Mouse (Mus musculus): ENCODE measurements around the gene Adora2b.

Gene Adora2b

DNA sequence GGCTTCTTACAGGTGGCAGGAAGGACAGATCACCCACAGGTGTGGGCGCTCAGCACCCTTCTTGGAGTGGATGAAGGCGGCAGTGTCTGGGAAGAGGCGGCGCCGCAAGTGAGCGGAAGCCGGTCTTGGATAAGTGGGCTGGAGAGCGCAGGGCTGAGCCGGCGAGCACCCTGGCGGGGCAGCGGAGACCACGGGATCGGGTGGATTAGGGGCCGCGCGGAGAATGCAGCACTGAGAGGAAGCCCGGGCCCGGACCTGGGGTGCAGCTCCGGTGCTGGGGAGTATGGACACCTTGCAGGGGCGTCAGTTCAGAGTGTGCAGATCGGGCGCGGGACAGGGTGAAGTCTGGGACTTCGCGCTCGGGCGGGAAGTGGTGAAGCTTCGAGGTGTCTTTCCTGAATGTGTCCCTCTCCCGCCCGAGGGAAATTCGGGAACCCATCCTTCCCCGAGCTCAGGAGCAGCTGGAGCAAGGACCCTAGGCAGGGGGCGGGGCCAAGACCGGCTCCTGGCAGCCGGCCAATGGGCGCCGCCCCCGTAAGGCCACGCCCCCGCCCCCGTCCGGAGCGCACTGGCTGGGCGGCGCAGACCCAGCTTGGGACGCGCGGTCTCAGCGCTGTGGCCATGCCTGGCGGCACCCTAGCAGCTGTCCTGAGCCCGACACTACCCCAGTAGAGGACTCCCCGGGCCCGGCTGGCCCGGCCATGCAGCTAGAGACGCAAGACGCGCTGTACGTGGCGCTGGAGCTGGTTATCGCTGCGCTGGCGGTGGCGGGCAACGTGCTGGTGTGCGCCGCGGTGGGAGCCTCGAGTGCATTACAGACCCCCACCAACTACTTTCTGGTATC is at the start of gene Adora2b:
Gene Adora2b (plus strand): TSS at position 584 of the 844 bp plus-strand sequence.
- DNase-seq (ENCODE audit: low spot score in 2 of 2): peak; percentile 35 to 39

DNA sequence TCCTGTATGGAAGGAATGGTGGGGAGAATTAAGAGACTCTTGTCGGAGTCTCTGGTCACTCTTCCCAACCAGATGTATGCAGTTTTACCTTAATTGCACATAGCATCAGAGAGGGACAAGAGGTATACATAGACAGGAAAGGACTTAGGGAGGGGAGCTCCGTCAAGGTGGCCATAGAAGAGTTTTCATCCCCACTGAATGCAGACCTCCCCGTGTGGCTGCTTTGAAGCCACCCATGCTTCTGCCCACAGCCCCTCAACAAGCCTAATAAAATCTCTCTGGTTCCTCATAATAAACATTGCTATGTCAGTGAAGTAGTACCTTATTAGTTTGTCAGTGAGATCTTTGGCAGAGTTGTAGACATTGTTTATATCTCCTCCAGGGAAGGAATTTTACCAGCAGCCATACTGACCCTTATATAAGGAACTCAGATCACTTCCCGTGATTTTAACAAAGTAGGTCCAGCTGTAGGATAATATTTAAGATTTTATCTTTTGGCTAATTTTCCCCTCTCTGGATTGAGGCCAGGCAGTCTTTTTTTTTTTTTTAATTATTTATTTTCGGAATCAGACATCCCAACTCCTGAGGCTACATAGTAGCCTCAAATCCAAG is 47.8 kb upstream of the Adora2b start:
- no peak for DNase-seq (ENCODE audit: low spot score in 2 of 2)

DNA sequence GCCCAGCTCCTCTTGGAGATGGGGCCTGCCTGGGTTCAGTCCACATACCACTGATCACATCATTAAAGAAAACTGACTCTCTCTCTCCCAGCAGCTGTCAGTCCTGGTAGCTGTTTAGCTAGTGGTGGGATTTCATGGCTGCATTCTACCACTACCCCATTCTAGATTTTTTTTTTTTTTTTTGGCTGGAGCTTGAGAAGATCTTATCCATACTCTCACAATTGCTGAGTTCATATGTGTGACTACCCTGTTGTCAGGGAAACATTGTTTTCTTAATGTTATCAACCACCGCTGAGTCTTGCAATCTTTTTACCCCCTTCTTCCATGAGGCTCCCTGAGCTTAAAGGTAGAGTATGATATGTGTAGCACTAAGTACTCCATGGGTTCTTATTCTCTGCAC is 46.1 kb upstream of the Adora2b start:
- no peak for DNase-seq (ENCODE audit: low spot score in 2 of 2)

DNA sequence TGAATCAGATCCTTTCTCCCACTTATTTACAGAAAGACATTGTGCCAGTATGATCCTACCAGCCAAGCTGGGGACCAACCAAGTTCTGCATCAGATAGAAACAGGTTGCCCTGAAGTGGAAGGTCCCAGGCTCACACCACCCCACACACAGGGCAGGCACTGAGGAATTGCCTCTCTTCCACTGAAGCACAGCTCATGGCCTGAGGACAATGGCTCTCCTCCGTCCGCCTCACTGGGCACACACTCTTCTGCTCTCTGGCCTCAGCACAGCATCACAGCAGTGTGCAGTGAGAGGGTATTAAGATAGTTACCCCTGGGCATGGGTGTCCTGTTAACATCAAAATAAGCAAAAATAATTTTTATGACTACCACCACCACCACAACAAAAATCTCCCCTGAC is 39.7 kb upstream of the Adora2b start:
- DNase-seq (ENCODE audit: low spot score in 2 of 2): no peak

DNA sequence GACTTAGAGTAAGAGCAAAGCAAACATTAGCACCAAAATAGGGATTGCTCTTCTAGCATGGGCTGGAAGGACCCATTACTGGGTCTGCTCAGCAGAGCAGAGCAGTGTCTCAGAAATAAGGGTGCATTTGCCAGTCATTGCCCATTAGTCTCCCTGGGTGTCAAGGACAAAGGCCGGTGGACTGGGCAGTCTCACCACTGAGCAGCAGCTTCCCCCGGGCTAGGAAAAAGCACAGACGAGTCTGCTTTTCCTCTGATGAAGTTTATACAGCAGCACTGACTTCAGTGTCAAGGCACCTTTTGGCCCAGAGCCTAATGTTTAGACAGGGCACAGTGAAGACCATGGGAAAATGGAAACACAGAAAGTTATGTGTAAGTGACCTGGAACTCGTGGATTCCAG is 38.9 kb upstream of the Adora2b start:
- DNase-seq (ENCODE audit: low spot score in 2 of 2): no peak

DNA sequence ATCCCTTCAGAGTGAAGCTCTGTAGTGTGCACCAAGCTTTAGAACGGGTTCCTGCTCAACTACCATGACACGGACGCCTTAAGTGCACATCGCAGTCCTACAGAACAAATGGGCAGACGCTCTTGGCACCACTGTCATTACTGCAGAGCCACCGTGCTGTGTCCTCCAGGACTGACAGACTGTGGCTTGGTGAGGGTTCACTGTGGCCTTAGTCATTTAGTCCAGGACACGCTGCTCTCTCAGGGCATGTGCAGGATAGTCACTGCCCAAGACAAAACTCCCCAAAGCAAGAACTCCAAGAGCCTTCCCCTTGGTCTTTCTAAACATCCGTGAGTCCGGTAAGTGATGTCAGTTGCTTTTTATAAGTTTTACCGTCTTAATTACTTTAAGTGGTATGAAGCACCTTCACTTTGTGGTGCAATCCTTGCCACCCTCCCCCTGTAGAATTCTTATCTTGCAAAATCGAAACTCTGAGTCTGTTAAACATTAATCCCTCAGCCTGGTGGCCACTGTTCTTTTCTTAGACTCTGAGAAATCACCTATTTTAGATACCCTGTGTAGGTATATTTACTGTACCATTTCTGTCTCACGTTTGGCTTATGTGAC is 35.3 kb upstream of the Adora2b start:
- no peak for DNase-seq (ENCODE audit: low spot score in 2 of 2)

DNA sequence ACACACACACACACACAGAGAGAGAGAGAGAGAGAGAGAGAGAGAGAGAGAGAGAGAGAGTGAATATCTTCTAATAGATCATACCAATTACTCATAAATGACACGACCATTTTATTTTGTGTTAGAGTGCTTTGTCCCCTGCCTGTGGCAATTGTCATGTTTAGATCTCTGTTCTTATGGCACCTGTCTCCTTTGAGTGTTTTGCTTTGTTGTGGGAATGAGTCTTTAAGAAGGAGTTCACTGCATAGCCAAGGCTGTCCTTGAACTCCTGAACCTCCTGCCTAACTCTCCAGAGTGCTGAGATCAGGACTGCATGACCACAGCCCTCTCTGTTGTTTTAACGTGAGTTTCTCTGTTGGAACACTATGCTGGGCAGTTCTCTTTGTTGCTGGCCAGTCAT is 33.7 kb upstream of the Adora2b start:
- DNase-seq (ENCODE audit: low spot score in 2 of 2): no peak

DNA sequence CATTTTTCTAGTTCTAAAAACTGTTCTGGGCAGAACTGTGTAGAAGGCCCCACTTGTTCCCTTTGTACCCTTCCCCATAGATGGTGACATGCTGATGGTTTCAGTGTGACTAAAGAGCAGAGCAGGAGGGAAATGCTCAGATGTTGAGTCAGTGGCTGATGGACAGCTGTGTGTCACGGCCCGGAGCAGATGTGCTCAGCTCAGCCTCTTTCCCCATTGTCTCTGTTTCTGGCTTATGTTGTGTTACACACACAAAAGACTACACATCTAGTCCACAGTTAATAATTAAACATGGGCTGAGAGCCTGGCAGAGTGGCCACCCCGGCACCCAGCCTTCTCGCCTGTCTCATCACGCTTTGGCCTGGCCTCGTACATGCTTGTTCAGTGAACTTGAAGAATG is 31.0 kb upstream of the Adora2b start:
- no peak for DNase-seq (ENCODE audit: low spot score in 2 of 2)

DNA sequence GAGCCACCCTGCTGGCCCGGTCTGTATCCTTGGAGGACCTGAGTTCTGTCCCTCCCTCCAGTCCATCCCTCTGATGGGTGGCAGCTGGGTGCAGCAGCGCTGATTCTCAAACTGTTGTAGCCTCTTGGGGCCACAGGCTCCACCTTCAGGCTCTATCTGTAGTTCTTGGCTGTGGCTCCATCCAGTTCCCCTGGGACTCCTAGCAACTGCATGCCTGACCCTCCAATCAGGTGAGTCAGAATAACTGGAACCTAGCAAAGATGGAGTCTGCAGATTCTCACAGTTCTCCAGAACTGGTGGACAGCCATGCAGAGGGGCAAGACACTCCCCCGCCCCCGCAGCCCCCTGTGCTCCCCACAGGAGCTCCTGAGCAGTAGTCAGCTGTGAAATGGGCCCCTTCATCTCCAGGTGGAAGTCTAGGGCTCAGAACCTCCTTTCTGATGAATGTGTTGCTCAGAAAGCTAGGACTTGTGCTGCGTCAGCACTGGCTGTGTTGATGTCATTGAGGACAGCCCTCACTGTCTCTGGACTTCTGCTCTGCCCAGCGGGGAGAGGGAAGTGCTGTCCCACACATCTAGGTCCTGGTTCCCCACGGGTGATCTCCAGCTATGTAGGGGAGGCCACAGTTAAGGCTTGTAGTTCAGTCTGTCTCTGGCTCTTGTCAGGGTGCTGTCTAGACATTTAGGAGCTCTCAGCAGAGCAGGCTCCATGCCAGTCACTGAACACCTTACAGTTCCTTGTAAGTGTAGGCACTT is 27.9 kb upstream of the Adora2b start:
- no peak for DNase-seq (ENCODE audit: low spot score in 2 of 2)

DNA sequence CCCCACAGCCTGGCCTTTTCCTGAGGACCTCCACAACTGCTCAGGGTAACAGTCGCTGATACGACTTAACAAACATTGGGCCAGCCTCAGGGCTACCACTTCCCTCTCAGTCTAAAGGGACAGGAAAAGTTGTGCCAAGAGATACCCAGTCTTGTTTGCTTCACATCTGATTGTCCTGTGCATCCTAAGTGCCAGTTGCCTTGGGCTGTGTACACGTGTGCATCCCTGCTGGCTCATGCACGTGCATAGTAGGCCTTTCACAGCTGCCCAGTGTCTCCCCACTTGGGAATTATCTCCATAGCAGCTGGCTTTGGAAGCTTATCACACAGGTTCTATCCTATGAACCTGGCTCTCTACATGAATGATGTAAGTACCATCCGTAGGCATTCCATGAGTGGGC is 25.4 kb upstream of the Adora2b start:
- DNase-seq (ENCODE audit: low spot score in 2 of 2): no peak

DNA sequence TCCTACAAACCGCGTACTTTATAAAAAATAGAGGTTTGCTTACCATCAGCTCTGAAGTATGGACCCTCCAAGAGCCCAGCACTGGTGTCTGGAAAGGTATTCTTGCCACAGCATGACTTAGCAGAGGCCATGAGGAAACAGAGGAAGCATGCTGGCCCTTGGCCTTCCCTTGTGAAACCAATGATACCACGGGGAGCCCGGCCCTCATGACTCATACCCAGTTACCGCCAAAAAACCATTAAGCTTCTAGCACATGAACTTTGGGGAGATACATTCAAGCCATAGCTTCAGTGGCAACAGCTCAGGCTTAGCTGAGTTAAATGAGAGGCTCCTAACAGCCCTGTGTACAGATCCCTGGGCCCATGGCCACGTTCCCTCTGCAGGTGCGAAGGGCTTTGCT is 24.8 kb upstream of the Adora2b start:
- DNase-seq (ENCODE audit: low spot score in 2 of 2): no peak

DNA sequence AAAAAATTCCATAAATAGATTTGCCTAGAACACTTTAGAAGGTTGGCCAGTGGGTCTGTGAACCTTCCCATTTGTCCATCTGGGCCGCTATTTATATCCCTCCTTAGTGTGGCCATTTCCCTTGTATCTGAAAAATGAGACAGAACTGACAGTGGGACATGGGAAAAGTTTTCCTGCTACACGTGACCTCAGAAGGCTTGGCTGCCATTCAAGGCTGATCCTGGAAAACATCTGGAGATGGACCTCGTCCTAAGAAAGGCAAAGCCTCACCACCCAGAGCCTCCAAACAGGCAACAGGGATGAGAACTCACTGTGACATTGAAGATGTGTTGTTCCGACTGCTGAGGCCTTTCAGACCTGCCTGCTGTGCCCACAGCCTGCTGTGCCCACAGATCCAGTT is 24.0 kb upstream of the Adora2b start:
- DNase-seq (ENCODE audit: low spot score in 2 of 2): no peak

DNA sequence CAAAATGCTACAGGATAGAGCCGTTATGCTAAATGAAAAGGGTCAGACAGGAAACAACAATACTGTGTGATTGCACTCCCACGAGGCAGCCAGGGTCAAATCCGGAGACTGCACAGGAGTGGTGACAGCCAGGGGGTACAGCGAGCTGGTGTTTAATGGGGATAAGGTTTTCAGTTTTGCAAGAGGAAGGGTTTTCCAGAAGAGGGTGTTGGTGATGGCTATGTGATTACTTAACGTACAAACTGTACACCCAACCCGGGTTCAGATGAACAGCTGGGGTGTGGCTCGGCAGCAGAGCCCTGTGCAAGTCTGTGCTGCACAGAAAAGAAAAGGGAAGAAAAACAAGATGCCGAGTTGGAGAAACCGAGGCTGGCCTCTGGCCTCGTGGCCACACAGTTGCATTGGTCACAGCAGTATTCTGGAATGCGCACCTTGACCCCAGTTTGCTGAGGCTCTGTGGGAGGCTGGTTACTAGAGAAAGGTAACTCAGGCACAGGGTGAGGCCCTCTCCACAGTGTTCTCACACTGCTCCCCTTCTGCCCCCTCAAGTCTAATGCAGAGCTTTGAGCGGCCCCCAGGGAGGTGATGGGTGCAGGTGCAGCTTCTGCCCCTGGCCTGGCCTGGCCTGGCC is 8.0 kb upstream of the Adora2b start:
- DNase-seq (ENCODE audit: low spot score in 2 of 2): no peak

DNA sequence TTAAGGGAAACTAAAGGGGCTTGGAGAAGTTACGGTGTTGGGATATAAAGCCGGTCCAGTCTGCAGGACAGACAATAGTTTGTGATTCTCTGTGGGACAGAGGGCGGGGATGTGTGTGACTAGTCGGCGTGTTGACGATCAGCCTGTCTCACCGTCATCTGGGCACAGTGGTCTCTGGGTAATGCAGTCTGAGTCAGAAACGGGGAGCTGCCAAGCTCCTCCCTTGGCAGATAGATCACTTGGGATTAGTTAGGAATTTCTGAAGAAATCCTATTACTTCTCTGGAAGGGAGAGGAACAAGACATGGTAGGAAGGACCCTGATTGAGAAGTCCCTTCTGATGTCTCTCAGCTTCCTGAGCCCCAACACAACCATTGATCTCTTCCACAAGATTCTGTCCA is 4.9 kb upstream of the Adora2b start:
- DNase-seq (ENCODE audit: low spot score in 2 of 2): no peak

DNA sequence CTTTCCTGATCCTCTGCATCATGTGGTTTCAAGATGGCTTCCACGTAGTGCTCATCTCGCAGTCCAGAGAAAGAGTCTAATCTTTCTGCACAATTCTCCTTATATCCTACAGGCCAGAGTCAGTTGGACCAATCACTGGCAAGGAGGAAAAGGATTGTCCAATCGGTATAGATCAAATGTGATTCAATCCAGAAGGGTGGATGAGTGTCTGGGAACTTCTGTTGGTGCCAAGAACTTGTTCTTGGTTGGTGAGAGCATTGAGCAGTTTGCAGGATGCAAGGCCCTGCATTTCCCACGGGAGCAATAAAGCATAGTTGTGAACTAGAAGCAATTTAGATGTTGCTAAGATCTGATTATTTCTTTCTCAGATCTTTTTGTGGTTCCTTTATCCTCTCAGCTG is 4.3 kb upstream of the Adora2b start:
- no peak for DNase-seq (ENCODE audit: low spot score in 2 of 2)

DNA sequence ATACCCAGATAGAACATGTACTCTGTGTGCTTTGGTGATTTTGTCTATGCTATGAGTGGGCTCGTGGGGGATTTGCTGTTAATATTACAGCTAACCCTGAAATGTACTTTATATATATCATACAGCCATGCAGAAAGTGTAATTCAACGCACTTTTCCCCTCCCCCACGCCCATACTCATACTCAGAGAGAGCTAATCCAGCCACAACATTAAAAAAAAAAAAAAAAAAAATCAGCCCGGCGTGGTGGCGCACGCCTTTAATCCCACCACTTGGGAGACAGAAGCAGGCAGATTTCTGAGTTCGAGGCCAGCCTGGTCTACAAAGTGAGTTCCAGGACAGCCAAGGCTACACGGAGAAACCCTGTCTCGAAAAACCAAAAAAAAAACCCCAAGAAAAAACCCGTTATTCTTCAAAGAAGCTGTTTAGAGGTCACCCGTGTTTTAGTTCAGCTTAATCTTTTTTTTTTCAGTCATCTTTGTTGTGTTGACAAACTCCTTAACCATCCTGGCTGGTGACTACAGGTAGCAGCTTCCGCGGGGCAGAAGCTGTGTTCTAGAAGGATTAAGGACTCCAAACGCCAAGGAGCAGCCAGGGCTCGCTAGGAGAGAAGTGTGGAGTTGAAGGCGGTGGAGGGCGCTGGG is 904 bp upstream of the Adora2b start:
- no peak for DNase-seq (ENCODE audit: low spot score in 2 of 2)

DNA sequence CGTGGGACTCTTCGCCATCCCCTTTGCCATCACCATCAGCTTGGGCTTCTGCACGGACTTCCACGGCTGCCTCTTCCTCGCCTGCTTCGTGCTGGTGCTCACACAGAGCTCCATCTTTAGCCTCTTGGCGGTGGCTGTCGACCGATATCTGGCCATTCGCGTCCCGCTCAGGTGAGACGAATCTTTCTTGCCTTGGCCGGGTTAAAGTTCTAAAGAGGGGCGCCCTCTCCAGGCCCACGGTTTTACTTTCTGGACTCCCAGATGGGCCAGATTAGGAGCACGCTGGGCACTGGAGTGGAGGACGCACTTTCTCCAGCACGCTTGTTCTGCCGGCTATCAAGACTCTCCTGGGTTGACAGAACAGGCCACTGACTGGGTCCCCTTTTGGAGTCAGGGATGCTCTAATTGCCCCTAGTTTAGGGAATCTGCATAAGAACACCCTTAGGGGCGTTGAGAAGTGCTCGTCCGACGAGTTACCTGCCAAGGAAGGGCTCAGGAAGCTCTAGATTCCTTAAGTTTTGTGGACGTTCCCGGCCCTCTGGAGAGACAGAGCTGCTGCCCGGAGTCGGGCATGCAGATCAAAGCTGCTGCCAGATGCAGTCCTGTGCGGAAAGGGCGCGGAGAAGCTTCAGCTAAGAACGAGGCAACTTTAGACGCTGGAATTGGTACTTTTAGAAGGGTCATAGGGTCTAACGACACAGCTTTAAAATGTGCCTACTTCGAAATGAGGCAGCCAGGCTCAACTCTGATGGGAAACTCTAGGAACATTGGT is 668 bp downstream of the Adora2b start:
- peak in 1 of 2 experiments; percentile 18 for DNase-seq (ENCODE audit: low spot score in 2 of 2)

DNA sequence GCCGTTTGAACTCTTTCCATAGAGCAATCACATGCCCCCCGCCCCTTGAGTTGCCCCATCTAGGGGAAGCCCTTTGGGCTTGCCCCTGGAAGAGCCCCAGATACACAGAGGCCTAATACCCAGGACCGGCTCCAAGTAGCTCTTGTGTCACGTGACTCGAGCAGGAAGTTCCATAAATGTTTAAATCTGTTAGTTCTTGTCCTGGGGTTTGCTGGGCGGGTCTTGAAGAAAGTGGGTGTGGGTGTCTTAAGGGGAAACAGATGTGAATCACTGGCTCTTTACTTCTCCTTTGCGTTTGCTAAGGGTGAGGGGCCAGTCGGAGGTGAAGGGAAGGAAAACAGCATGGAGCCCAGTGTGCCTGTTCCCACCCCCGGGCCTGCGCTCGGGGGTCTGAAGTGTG is 2.3 kb downstream of the Adora2b start:
- no peak for DNase-seq (ENCODE audit: low spot score in 2 of 2)

DNA sequence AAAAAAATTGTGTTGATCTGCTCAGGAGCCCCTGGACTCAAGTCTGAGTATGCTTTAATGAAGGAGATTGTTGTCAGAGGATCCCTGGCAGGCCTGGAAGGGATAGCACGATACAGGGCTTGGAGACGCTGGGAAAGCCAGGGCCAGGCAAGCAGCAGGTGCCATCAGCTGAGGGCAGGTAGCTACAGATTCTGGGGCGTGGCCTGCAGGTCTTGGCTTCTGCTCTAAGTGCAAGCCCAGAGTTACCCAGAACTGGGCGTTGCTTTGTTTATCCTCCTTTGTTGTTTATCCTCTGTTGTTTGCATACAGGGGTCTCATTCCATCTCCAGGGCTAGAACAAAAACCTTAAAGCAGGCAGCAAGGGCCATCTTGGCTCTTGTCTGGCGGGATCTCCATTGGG is 4.6 kb downstream of the Adora2b start:
- DNase-seq (ENCODE audit: low spot score in 2 of 2): no peak

DNA sequence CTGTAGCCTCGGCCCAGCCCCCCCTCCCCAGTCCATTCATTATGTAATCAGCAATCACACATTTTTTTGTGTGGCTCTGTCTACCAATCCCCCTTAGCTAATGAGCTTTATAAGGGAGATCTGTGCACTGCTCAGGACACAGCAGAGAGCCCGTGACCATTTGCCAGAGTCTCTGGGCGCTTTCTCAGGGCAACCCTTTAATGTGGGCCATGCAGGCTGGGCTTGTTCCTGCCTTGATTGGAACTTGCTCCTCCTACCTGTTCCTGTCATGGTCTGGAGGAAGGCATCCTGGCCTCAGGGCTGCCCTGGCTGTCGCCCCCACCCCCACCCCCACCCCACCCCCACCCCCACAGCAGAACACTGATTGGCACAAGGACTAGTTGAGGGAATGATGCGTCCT is 10.4 kb downstream of the Adora2b start:
- DNase-seq (ENCODE audit: low spot score in 2 of 2): no peak

DNA sequence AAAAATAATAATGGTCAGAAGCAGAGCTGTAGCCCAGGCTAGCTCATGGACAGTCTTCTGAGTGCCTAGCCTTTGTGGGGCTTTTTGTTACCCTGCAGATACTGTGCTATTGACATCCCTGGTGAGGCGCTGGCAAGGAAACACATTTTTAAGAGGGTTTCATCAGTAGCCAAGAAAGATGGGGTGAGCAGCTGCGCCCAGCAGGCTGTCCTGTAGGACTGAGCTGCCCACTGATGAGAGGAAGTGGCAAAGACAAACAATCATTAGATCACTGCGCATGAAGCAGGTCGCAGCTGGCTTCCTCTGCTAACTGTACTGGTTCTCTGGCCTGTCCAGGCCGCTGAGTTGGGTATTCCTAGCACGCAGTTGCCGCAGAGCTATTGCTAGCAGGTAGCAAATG is 14.8 kb downstream of the Adora2b start:
- DNase-seq (ENCODE audit: low spot score in 2 of 2): no peak

All from frontal cortex, postnatal 36 days (tissue).